Mouse (Mus musculus): ENCODE results near the gene Ly6g6c.

DNA sequence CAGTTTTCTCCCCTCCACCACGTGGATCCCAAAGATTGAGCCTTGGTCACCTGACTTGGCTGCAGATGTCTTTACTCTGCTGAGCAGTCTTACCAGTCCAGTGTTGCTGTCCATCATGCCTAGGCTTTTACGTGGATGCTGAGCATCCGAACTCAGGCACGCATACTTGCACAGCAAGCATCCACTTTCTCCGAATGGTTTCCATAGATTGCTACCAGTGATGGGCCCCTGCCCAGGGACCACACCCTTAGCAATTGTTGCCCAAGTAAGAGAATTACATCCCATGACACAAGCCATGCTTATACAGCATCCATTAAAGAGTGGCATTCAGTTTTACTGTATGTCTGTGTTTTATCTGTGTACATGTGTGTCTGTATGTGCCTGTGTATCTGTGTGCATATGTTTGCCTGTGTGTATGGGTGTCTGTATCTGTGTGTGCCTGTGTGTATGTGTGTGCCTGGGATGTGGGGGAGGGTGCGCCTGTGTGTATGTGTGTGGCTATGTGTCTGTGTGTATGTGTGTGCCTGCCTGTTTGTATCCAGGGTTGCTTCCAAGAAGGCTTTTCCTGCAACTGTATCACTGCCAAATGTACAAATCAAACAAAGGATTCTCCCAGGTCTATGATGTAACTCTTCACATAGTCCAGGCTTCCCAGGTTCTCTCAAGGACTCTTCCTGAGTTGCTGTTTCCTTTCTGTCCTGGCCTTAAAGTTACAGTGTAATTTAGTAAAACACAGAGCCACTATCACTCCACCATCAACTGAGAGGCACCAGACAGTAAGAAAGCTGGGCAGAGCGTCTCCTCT lies 9.3 kb upstream of the Ly6g6c start:
- no peak for TF ChIP-seq EP300 (IDR thresholded peaks at IDR 0.05; ENCODE audit: low read depth)
- TF ChIP-seq CTCF (IDR thresholded peaks at IDR 0.05; ENCODE audit: low read depth): no peak

All from liver, postnatal 0 days (tissue).